Mouse (Mus musculus) limb, embryonic 12.5 days (tissue): ENCODE data around the gene Cwc22. TPM values are rescaled to one million over a fixed set of nuclear protein-coding genes. Genes with fewer than 3 reads are reported as not detected.

ENCODE experiments used
- polyA plus RNA-seq: library from polyadenylated mRNA; unstranded; fragments of >200 nt; fragmentation: Nextera tagmentation; extraction: Ambion mirVana; gene quantifications from 2 replicates; pipeline ENCODE4 v1.2.1, GENCODE M21; 2016

Gene Cwc22
- polyA plus RNA-seq, 1 experiment from 2014 or later: 37.2 TPM

Other genes starting within 250 kb of the Cwc22 start
- 2.0 and 2.5 TPM in 2 replicates for gene Zfp385b, start 126.7 kb downstream of the Cwc22 start, polyA plus RNA-seq